Mouse (Mus musculus) layer of hippocampus, postnatal 14 days (tissue): ENCODE measurements around the gene Gm20671. TPM values are rescaled to one million over a fixed set of nuclear protein-coding genes. Genes with fewer than 3 reads are reported as not detected.
"Not testable (repeated sequence)": the region's sequence is repeated elsewhere in the genome, so short reads cannot be mapped to it uniquely, and the experiment has no call there.

Experiments used
- DNase-seq, 2 experiments: peaks; one replicate each; pipeline ENCODE4 v3.0.0; 2021 to 2022; ENCODE audit warnings: low spot score in 2 of 2, mixed read lengths in 1 of 2
- long read RNA-seq, 2 experiments: library from polyadenylated mRNA; stranded (forward); transcript quantifications; one replicate each; pipeline ENCODE4 v2.0.0; 2021
- total RNA-seq, 2 experiments: library from RNA; stranded (reverse); gene quantifications; 2 replicates each; pipeline ENCODE4 v1.2.3; 2021

Gm20671 gene
- total RNA-seq, result not detected
- long read RNA-seq, experiment 1, partial matches to known transcripts, result 0 of 6 reads
- long read RNA-seq, experiment 1, other reads (novel, unspliced or antisense), result 6 of 6 reads
- long read RNA-seq, experiment 2, partial matches to known transcripts, result 0 of 11 reads
- long read RNA-seq, experiment 2, other reads (novel, unspliced or antisense), result 11 of 11 reads

DNA sequence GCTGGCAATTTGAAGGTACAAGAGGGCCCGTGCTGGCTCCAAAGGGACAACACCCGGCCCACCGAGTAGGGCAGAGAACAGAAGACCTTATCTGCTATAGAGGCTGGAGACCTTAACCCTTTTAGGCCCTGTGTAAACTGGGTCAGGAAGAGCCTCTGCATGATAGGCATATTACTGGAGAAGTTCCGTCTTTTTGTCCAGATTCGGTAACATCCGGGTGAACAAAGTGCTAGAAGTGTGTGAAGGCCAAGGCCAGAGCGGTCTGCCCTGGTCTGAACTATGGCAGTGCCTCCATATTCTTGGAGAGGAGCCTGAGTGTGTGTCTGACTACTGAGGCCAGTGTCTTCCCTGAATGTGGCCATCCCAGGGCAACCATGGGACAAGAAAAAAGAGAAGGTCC, at the start of gene Gm20671:
TSS of gene Gm20671 (minus strand) at position 101 of the 400 bp plus-strand sequence.
- DNase-seq, result no peak

DNA sequence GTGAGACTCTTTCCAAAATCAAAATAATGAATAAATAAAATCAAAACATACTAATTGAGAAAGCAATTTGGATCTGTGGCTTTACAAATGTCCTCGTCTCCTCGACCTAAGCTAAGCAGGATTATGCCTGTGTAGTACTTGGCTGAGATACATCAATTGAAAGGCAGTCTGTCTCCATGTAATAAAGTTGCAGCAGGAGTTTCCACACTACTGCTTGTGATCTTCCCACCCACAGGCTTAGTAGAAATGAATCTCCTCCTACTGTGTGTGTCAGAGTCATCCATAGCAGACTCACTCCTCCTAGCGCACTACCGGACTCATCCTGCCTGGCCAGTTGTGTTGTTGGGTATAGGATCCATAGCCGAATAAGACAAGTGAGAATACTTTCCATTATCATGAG, 45.4 kb upstream of the Gm20671 start:
- no peak for DNase-seq

DNA sequence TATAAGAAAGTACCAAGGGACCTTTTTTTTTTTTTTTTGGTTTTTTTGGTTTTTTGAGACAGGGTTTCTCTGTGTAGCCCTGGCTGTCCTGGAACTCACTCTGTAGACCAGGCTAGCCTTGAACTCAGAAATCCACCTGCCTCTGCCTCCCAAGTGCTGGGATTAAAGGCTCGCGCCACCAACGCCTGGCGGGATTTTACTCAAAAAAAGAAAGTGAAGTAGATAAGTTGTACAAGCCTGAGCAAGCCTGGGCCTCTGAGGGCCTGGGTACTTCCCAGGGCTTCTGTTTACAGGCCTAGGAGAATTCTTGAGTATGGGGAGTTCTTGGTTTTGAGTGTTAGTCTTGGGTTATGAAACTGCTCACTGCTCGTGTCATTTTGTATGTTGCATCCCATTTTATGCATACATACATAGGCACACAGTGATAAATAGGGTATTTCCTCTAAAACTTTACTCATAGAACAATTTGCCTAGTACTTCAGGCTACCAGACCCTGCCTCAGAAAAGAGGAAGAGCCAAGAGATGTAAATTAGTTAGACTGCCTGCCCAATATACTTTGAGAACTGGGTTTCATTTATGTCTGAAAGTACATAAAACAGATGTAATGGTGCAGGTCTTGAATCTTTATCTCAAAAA, 42.6 kb upstream of the Gm20671 start:
- no peak for DNase-seq

DNA sequence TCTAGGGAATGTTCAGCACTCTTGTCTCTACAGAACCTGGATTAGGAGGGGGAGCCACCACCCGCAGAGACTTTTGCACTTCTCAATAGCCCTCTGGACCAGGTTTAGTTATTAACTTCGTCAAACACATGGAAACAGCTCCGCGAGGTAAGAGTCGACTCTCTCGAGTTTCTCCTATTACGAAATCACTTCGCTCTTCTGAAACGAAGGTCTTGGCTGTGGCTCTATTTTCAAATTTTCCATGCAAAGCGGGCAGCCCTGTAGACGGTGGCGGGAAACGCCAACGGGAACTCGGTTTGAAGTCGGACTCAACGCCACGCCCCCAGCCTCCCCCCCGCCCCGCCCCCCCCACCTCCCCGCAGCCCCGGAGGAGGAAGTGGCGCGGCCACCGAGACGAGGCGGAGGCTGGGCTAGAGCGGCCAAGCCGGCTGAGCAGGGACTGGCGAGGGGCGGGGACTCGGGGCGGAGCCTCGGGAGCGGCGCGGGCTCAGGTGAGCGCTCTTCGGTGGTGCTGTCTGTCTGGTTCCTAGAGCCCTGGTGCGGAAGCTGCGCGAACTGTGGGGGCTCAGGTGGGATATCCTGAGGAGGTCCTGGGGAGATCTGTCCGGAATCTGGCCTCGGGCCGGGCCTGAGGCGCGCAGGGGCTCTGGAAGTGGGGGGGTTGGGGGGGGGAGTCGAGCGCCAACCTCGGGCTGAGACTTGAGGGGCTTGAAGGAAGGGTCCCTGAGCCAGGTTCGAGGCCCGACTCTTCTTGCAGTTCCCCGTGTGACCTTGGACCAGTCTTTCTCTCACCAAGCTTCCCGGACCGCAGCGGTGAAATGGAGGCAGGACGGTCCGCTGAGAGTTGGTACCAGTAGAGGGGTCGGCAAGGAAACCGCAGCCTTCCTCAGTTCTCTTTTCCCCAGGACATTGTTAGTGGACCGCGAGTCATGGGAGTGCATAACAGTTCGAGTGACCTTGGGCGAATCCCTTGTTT, 36.6 kb upstream of the Gm20671 start, which contains the start of gene Depdc5:
TSS of gene Depdc5 (plus strand) at position 449 of the 976 bp plus-strand sequence.
- DNase-seq, result peak; percentile 80 to 91

DNA sequence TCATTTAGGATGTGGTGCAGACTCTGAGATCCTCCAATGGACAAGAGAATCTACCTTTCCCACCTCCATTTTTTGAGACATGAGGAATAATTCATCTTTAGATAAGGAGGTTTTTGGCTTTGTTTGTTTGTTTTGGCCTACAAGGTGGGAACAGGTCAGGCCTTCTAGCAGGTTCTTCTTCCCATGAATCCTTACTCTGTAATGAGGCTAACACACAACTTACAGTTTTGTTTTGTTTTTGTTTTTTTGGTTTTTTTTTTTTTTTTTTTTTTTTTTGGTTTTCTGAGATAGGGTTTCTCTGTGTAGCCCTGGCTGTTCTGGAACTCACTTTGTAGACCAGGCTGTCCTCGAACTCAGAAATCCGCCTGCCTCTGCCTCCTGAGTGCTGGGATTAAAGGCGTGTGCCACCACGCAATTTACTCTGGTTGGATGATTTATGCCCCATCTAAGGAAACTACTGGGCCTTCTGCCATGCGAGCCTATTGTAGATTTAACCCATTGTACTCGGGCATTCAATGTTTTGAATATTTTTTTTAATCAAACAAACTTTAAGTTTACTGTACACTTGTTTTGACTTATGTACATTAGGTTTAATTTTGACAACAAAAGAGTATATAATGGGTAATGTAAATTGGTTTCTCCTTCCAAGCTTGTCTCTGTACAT, 35.7 kb upstream of the Gm20671 start:
- DNase-seq, result no peak

DNA sequence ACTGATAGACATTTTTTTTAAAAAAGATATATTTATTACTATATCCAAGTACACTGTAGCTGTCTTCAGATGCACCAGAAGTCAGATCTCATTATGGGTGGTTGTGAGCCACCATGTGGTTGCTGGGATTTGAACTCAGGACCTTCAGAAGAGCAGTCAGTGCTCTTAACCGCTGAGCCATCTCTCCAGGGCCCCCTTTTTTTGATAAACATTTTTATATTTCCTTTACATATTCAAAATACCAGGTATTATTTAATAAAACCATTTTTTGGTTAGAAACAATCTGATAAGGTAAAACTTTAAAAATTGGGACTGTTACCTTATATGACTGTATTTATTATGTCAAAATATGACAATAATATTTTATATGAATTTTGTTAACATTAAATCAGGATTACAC, 34.2 kb upstream of the Gm20671 start:
- no peak for DNase-seq

DNA sequence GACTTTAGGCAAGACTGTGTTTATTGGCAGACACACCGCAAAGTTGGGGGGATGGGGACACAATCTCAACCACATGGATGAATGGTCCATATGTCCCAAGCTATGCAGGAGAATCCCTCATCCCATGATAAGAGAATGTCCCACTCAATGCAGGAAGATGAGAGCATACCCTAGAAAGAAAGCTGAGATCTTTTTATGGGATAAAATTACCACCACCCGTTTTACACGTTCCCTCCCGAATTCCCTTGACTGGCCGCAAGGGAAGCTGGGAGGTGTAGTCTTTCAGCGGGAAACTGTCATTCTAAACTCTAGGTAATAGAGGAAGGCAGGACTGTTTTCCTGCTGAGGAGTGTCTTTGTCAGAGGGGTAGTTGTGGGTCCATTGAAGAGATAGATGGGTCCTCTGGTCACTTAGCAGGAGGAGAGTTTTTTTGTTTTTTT, 30.9 kb upstream of the Gm20671 start:
- DNase-seq, result peak; percentile 26 to 60

DNA sequence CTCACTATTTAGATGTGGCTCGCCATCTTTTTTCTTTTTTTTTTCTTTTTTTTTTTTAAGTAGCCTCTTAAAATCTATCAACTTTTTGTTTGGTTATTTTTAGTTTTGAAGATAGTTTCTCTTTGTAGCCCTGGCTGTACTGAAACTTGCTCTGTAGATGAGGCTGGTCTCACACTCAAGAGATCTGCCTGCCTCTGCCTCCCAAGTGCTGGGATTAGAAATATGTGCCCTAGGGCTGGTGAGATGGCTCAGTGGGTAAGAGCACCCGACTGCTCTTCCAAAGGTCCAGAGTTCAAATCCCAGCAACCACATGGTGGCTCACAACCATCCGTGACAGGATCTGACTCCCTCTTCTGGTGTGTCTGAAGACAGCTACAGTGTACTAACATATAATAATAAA, 28.4 kb upstream of the Gm20671 start:
- not testable (repeated sequence) for DNase-seq

DNA sequence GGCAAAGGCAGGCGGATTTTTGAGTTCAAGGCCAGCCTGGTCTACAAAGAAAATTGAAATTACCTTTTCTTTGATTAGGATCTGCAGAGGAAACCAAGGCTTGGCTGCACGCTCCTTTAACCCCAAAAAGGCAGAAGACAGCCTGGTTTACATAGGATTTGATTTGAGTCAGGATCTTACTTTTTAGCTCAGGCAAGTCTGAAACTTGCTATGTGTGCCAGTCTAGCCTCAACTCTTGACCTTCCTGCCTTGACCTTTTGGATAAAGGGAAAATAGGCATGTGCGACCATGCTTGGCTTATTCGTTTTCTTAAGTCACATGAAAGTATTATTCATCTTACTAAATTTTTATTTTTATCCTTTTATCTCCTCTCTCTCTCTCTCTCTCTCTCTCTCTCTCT, 27.9 kb upstream of the Gm20671 start:
- DNase-seq, result no peak

DNA sequence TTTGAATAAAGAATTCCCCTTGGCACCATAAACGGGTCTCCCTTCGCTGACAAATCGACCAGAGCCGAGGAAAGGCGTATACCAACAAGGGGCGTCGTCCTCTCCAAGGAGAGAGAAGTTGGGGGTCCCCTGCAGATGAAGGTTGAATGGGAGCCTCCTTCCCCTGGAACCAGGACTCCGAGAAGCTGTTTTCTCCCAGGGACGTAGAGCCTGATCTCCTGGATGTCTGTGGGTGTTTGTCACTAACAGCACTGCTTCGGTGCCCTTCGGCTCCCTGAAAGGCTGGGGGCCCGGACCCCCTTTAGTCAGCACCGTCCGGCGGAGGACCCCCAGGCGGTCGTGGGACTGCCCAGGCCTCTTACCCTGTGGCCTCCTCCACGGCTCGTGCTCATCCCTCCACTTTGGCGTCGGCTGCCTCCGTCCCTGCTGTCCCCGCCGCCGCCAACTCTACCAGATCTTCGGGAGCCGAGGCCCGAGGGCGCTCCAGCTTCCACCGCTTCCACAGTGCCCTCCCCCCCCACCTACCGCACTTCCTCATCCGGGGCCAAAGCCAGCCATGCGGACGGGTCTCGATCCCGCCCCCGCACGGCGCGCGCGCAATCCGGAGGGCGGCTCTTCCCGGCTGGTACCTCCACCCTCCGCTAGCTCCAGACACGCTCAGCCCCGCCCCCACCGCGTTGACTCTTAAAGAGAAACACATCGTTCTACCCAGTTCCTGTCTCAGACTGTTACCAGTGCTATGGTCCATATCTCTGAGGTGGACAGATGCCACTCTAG, 27.0 kb upstream of the Gm20671 start, which contains the start of gene Prr14l:
TSS of gene Prr14l (minus strand) at position 526 of the 777 bp plus-strand sequence.
- peak; percentile 99 for DNase-seq

DNA sequence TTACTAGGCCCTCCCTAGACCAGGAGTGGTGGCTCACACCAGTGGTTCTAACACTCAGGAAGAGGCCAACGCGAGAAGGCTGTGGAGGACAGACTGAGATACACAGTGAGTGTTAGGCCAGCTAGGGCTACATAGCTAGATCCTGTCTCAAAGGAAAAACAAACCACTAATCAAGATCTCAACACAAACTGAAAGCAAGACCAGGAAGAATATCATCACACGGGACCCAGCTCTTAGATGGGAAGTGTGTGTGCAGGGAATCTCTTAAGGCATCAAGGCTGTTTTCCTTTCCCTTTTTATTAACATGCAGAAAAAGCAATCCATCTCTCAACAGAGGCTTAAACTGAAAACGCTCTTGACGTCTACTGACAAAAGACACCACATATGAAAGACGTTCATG, 25.1 kb upstream of the Gm20671 start:
- no peak for DNase-seq

DNA sequence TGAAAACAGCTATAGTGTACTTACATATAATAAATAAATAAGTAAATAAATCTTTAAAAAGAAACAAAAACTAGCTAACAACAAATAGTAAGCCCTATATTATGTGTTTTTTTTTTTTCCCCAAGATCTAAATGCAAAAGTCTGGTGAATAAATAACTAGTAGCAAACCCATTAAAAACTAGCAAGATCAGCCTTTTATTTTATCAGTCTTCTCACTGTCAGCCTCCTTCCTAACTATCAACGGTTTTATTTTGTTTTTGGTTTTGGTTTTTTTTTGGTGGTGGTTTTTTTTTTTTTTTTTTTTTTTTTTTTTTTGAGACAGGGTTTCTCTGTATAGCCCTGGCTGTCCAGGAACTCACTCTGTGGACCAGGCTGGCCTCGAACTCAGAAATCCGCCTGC, 22.7 kb upstream of the Gm20671 start:
- not testable (repeated sequence) for DNase-seq

DNA sequence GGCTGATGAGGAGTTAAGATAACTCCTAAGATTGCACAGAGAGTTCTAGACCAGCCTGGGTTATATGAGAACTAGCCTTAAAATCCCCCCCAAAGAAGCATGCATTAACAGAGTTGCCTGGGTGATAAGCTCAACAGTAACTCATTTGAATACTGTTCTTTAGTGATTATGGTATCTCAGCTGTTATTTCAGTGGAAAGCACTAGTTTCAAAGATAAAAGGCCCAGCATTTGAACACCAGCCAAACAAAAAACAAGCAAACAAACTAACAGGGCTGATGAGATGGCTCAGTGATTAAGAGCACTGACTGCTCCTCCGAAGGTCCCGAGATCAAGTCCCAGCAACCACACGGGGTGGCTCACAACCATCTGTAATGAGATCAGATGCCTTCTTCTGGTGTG, 22.3 kb upstream of the Gm20671 start:
- DNase-seq, result no peak

DNA sequence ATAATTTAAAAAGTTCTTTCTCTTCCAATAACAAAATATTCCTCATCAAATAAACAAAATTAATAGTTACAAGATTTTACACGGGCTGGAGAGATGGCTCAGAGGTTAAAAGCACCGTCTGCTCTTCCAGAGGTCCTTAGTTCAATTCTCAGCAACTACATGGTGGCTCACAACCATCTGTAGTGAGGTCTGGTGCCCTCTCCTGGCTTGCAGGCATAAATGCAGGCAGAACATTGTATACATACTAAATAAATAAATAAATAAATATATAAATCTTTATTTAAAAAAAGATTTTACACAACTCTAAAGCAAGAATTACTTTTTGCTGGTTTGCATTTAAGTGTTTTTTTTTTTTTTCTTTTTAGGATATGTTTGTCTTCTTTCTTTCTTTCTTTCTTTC, 13.1 kb upstream of the Gm20671 start:
- DNase-seq, result no peak

DNA sequence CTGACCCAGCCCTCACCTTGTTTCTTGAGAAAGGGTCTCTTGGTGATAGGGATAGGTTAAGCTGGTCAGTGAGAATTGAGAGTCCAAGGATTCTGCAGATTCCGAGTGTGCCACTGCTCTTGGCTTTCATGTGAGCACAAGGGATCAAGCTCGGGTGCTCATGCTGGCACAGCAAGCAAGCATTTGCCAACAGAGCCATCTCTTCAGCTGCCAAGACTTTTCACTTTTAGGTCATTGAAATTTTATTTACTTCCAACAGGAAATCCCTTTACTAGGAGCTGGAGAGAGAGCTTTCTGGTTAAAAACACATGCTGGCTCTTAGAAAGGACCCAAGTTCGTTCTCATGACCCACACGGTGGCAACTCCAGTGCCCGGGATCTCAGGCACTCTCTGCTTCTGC, 10.1 kb upstream of the Gm20671 start:
- no peak for DNase-seq

DNA sequence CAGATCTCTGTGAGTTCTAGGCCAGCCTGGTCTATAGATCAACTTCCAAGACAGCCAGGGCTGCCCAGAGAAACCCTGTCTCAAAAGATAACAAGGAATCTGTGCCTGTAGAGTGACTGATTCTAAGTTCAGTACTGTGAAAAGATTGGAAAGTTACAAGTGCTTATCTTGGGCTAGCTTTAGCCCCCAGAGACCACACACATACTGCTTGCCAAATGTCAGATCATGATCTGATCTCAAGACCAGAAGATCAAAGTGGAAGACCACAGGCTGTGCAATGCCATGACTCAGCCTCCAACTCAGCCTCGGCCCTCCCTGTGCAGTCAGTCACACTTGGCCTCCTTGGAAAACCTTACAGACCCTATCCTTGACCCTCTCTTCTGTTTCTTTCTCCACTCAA, 7.6 kb upstream of the Gm20671 start:
- no peak for DNase-seq

DNA sequence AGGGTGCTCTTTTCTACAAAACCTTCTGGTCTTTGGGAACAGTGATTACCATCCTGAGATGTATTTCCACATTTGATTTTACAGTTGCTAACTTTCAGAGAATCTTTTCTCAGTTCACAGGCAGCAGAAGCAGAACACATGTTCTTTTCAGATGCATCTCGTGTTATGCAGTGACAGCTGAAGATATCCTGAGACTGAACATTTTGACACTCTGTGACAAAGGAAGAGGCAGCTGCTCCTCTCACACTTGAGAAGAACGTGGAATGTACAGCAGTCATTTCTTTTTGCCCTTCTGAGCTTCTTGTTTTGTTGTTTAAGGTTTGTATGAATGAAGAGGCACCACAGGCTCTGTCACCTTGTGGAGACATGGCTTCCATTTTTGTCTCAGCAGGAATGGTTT, 3.1 kb upstream of the Gm20671 start:
- peak in 1 of 2 experiments; percentile 48 for DNase-seq

DNA sequence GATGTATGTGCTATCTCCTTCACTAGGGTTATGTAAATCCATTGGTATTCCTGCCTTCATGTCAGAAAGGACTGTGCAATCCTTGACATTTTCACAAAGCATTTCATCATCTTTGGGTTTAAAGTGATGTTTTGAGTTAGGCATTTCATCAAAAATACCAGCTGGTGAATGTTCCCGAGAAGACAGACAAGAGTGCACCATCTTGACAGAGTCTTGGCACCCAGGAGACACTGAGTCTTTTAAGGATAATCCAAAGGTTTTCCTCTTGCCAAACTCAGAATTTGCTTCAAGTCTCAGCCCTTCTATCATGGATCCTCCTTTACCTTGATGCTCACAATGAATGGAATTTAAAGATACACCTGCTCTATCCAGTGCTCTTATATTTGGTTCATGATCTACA, 1.9 kb upstream of the Gm20671 start:
- peak in 1 of 2 experiments; percentile 54 for DNase-seq

DNA sequence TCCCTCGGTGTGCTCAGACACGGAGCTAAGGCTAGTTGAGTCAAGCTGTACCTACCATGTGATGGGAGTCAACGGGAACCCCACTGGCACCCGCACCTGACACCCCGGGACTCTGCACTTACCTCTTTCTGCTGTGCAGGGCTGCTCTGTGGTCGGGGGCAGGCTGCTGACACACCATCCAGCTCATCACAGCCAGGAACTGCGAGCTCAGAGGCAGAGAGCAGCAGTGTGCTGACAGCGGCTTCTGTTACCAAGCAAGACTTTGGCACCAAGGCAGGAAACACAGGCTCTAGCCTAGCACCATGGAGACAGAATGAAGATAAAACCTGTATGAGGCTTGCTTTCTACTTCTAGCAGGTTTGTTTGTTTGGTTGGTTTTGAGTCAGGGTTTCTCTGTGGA, 6.4 kb downstream of the Gm20671 start:
- DNase-seq, result peak; percentile 19 to 55

DNA sequence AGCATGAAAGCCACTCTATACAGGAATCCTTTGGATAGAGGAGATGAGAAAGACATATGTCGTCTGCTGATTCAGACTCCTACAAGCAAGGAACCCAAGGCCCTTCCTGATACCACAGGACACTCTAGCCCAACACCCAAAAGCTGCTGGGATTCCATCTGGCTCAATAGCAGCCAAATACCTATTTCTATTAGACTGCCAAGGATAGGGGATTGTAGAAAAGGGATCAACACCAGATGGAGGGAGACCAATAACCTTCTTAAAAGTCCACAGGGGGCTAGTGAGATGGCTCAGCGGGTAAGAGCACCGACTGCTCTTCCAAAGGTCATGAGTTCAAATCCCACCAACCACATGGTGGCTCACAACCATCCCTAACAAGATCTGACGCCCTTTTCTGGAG, 11.5 kb downstream of the Gm20671 start:
- DNase-seq, result no peak
